Mouse (Mus musculus) lung, adult 2 months (tissue): ENCODE data around the gene Camta1.

Source experiments
- CTCF ChIP-seq: fragments of 200-500 bp; IDR thresholded peaks from 2 replicates; pipeline ENCODE4 v1.5.1; 2011; ENCODE audit warnings: mild to moderate bottlenecking, low read length, control low read depth; ENCODE audit not compliant: insufficient read depth
- POLR2A ChIP-seq: fragments of 200-500 bp; IDR thresholded peaks from 2 replicates; pipeline ENCODE4 v1.6.1; 2011; ENCODE audit warnings: low read depth, mild to moderate bottlenecking, control low read depth, low read length, borderline replicate concordance; ENCODE audit errors: extremely low read depth

DNA sequence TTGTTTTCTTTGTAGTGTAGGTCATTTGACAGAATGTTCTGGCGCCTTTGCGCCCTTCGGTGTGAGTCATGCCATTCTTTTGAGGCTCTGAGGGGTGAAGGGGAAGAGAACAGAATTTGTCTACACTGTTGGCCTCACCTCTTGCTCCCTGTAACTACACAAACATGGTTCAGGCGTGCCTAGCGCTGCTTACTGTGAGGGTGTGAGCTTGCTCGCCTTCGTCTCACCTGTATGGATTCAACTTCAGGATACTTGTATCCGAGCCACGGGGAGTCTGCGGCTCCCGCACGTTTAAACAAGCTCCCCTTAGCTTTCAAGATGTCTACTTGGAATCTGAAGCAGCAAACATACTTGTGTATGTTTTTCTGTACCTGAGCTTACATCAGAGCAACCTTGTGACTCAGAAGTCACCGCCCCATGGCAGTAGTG, 990.7 kb downstream of the Camta1 start:
- TF ChIP-seq CTCF, result no peak
- peak; percentile 37; the same call in 1 of the 2 replicates for TF ChIP-seq POLR2A
